Mouse (Mus musculus) inflammation-experienced regulatory T-cells, adult 6 months (primary cell): ENCODE measurements around the gene Fgf8. TPM values are rescaled to one million over a fixed set of nuclear protein-coding genes. Genes with fewer than 3 reads are reported as not detected.

ENCODE experiments used
- ATAC-seq: one replicate; pipeline ENCODE4 v1.8.0; 2017
- polyA plus RNA-seq, 3 experiments: library from polyadenylated mRNA; unstranded; fragments of 100-300 nt; shearing (Covaris generic); gene quantifications; one replicate each; pipeline ENCODE4 v1.2.1; 2017

Fgf8 gene
- polyA plus RNA-seq, 3 experiments from 2014 or later: not detected

GRCm38 (mm10) chr19:45748206-45748605 is 5.5 kb upstream of the Fgf8 start:
- ATAC-seq: no peak

- peak; percentile 41 for ATAC-seq
Measured at GRCm38 (mm10) chr19:45747028-45747867, 4.5 kb upstream of the Fgf8 start.

GRCm38 (mm10) chr19:45746153-45747020 is 3.7 kb upstream of the Fgf8 start:
- ATAC-seq: peak; percentile 40

- ATAC-seq: no peak
Measured at GRCm38 (mm10) chr19:45745344-45746152, 2.8 kb upstream of the Fgf8 start.

- no peak for ATAC-seq
Measured at GRCm38 (mm10) chr19:45743619-45744018, 904 bp upstream of the Fgf8 start.

- no peak for ATAC-seq
Measured at GRCm38 (mm10) chr19:45742984-45743575, 365 bp upstream of the Fgf8 start.

- no peak for ATAC-seq
Measured at GRCm38 (mm10) chr19:45741431-45742217, 1.1 kb downstream of the Fgf8 start.

GRCm38 (mm10) chr19:45740817-45741216 is 1.9 kb downstream of the Fgf8 start:
- no peak for ATAC-seq

GRCm38 (mm10) chr19:45740233-45740632 is 2.5 kb downstream of the Fgf8 start:
- no peak for ATAC-seq

- no peak for ATAC-seq
Measured at GRCm38 (mm10) chr19:45738521-45738920, 4.2 kb downstream of the Fgf8 start.

- no peak for ATAC-seq
Measured at GRCm38 (mm10) chr19:45737846-45738484, 4.8 kb downstream of the Fgf8 start.

GRCm38 (mm10) chr19:45737208-45737845 is 5.4 kb downstream of the Fgf8 start:
- no peak for ATAC-seq

- ATAC-seq: no peak
Measured at GRCm38 (mm10) chr19:45736855-45737207, 5.9 kb downstream of the Fgf8 start.

GRCm38 (mm10) chr19:45736241-45736640 is 6.5 kb downstream of the Fgf8 start:
- no peak for ATAC-seq

GRCm38 (mm10) chr19:45734762-45735161 is 8.0 kb downstream of the Fgf8 start:
- ATAC-seq: no peak

GRCm38 (mm10) chr19:45734191-45734590 is 8.5 kb downstream of the Fgf8 start:
- ATAC-seq: no peak

- no peak for ATAC-seq
Measured at GRCm38 (mm10) chr19:45733564-45733963, 9.2 kb downstream of the Fgf8 start.

GRCm38 (mm10) chr19:45731658-45732057 is 11.1 kb downstream of the Fgf8 start:
- ATAC-seq: no peak

GRCm38 (mm10) chr19:45730042-45730441 is 12.7 kb downstream of the Fgf8 start:
- no peak for ATAC-seq

GRCm38 (mm10) chr19:45727231-45727630 is 15.5 kb downstream of the Fgf8 start:
- no peak for ATAC-seq
